Mouse (Mus musculus) MEL (cell line): ENCODE measurements around the gene Hipk4. TPM values are rescaled to one million over a fixed set of nuclear protein-coding genes. Genes with fewer than 3 reads are reported as not detected.

ENCODE experiments used
- DNase-seq: peaks from one replicate; pipeline ENCODE4 v3.0.0; 2011; ENCODE audit warnings: low read depth, low spot score
- H3K27ac ChIP-seq: 2 replicates; pipeline ENCODE4 v1.5.1; 2012; ENCODE audit warnings: low read depth, mild to moderate bottlenecking, control low read depth, low read length, moderate library complexity; ENCODE audit not compliant: control insufficient read depth
- H3K27me3 ChIP-seq, 2 experiments: fragments of 150-350 bp in 1 of 2; sonication (generic) in 1 of 2; 2 replicates each; pipeline ENCODE4 v1.6.1; 2012; ENCODE audit warnings: low read length in 2 of 2, mild to moderate bottlenecking in 2 of 2, improper control_type of control experiment in 1 of 2, moderate library complexity in 1 of 2; ENCODE audit not compliant: insufficient read depth in 2 of 2, control insufficient read depth in 1 of 2
- H3K36me3 ChIP-seq, 2 experiments: 2 replicates each; pipeline ENCODE4 v1.6.1; 2012 to 2014; ENCODE audit warnings: low read length in 2 of 2, improper control_type of control experiment in 1 of 2, inconsistent platforms in 1 of 2, mild to moderate bottlenecking in 1 of 2; ENCODE audit not compliant: insufficient read depth in 2 of 2, control insufficient read depth in 1 of 2
- H3K4me1 ChIP-seq, 2 experiments: fragments of 150-350 bp in 1 of 2; sonication (generic) in 1 of 2; 2 replicates each; pipeline ENCODE4 v1.6.1; 2012; ENCODE audit warnings: low read length in 2 of 2, improper control_type of control experiment in 1 of 2, mild to moderate bottlenecking in 1 of 2; ENCODE audit not compliant: insufficient read depth in 2 of 2, control insufficient read depth in 1 of 2
- H3K4me3 ChIP-seq, 2 experiments: fragments of 150-350 bp in 1 of 2; sonication (generic) in 1 of 2; 2 replicates each; pipeline ENCODE4 v1.5.1; 2012; ENCODE audit warnings: low read depth in 2 of 2, low read length in 2 of 2, mild to moderate bottlenecking in 2 of 2, moderate library complexity in 2 of 2, control low read depth in 1 of 2, improper control_type of control experiment in 1 of 2; ENCODE audit not compliant: control insufficient read depth in 1 of 2, insufficient read depth in 1 of 2
- H3K79me2 ChIP-seq: 2 replicates; pipeline ENCODE4 v1.6.1; 2012; ENCODE audit warnings: mild to moderate bottlenecking, low read length, moderate library complexity; ENCODE audit not compliant: control insufficient read depth, poor library complexity, insufficient read depth
- H3K9ac ChIP-seq: 2 replicates; pipeline ENCODE4 v1.6.1; 2012; ENCODE audit warnings: low read depth, mild to moderate bottlenecking, control low read depth, low read length, moderate library complexity; ENCODE audit not compliant: control insufficient read depth, poor library complexity, severe bottlenecking
- H3K9me3 ChIP-seq: fragments of 150-350 bp; sonication (generic); replicated peaks from 2 replicates; pipeline ENCODE4 v1.6.1; 2012; ENCODE audit warnings: mild to moderate bottlenecking, low read length, improper control_type of control experiment, moderate library complexity; ENCODE audit not compliant: insufficient read depth
- CHD2 ChIP-seq: IDR thresholded peaks from 2 replicates; pipeline ENCODE4 v1.6.1; 2011; ENCODE audit warnings: low read length, improper control_type of control experiment
- CTCF ChIP-seq, 3 experiments: IDR thresholded peaks in 2 of 3; conservative IDR thresholded peaks in 1 of 3; 2 replicates each; pipeline ENCODE4 v1.5.1; 2011 to 2012; ENCODE audit warnings: low read length in 3 of 3, low read depth in 2 of 3, mild to moderate bottlenecking in 2 of 3, improper control_type of control experiment in 1 of 3, inconsistent platforms in 1 of 3, mixed read lengths in 1 of 3, moderate library complexity in 1 of 3; ENCODE audit not compliant: control insufficient read depth in 1 of 3, insufficient read depth in 1 of 3, poor library complexity in 1 of 3, severe bottlenecking in 1 of 3
- E2F4 ChIP-seq: IDR thresholded peaks from 2 replicates; pipeline ENCODE4 v1.6.1; 2011; ENCODE audit warnings: low read depth, low read length, improper control_type of control experiment, borderline replicate concordance
- ELF1 ChIP-seq: IDR thresholded peaks from 2 replicates; pipeline ENCODE4 v1.6.1; 2014; ENCODE audit warnings: low read depth, mild to moderate bottlenecking, inconsistent platforms, low read length, improper control_type of control experiment, moderate library complexity
- EP300 ChIP-seq, 2 experiments: IDR thresholded peaks; 2 replicates each; pipeline ENCODE4 v1.6.1; 2011; ENCODE audit warnings: improper control_type of control experiment in 2 of 2, low read length in 2 of 2, low read depth in 1 of 2, mild to moderate bottlenecking in 1 of 2
- ETS1 ChIP-seq: IDR thresholded peaks from 2 replicates; pipeline ENCODE4 v1.6.1; 2012; ENCODE audit warnings: low read depth, mild to moderate bottlenecking, inconsistent platforms, low read length, improper control_type of control experiment, moderate library complexity
- GATA1 ChIP-seq: IDR thresholded peaks from 2 replicates; pipeline ENCODE4 v1.6.1; 2011; ENCODE audit warnings: low read depth, low read length, improper control_type of control experiment
- MAFK ChIP-seq: IDR thresholded peaks from 2 replicates; pipeline ENCODE4 v1.6.1; 2011; ENCODE audit warnings: low read depth, mild to moderate bottlenecking, low read length, improper control_type of control experiment, borderline replicate concordance
- MAX ChIP-seq: IDR thresholded peaks from 2 replicates; pipeline ENCODE4 v1.6.1; 2011; ENCODE audit warnings: low read length, improper control_type of control experiment
- MAZ ChIP-seq: IDR thresholded peaks from 2 replicates; pipeline ENCODE4 v1.6.1; 2012; ENCODE audit warnings: low read depth, mild to moderate bottlenecking, inconsistent platforms, low read length, improper control_type of control experiment
- MXI1 ChIP-seq: IDR thresholded peaks from 2 replicates; pipeline ENCODE4 v1.6.1; 2011; ENCODE audit warnings: mild to moderate bottlenecking, low read depth, low read length, improper control_type of control experiment
- NELFE ChIP-seq: IDR thresholded peaks from 2 replicates; pipeline ENCODE4 v1.6.1; 2011; ENCODE audit warnings: low read depth, low read length, improper control_type of control experiment
- POLR2A ChIP-seq, 2 experiments: IDR thresholded peaks; 2 replicates each; pipeline ENCODE4 v1.6.1; 2011 to 2012; ENCODE audit warnings: low read length in 2 of 2, mild to moderate bottlenecking in 2 of 2, control low read depth in 1 of 2, improper control_type of control experiment in 1 of 2, low read depth in 1 of 2, moderate library complexity in 1 of 2; ENCODE audit not compliant: control insufficient read depth in 1 of 2, insufficient read depth in 1 of 2, poor library complexity in 1 of 2
- RAD21 ChIP-seq: IDR thresholded peaks from 2 replicates; pipeline ENCODE4 v1.6.1; 2011; ENCODE audit warnings: mild to moderate bottlenecking, low read depth, low read length, improper control_type of control experiment
- RCOR1 ChIP-seq: IDR thresholded peaks from 2 replicates; pipeline ENCODE4 v1.6.1; 2012; ENCODE audit warnings: low read depth, mild to moderate bottlenecking, inconsistent platforms, low read length, improper control_type of control experiment
- SIN3A ChIP-seq: IDR thresholded peaks from 2 replicates; pipeline ENCODE4 v1.6.1; 2012; ENCODE audit warnings: low read length, improper control_type of control experiment, inconsistent platforms
- SMC3 ChIP-seq: IDR thresholded peaks from 2 replicates; pipeline ENCODE4 v1.6.1; 2011; ENCODE audit warnings: low read depth, low read length, improper control_type of control experiment
- TBP ChIP-seq: IDR thresholded peaks from 2 replicates; pipeline ENCODE4 v1.8.0; 2011; ENCODE audit warnings: low read depth, low read length, improper control_type of control experiment
- UBTF ChIP-seq: IDR thresholded peaks from 2 replicates; pipeline ENCODE4 v1.6.1; 2012; ENCODE audit warnings: low read depth, mild to moderate bottlenecking, inconsistent platforms, low read length, improper control_type of control experiment, moderate library complexity, borderline replicate concordance; ENCODE audit not compliant: insufficient read depth
- ZC3H11A ChIP-seq: IDR thresholded peaks from 2 replicates; pipeline ENCODE4 v1.6.1; 2012; ENCODE audit warnings: low read depth, mild to moderate bottlenecking, inconsistent platforms, low read length, improper control_type of control experiment
- polyA plus RNA-seq, 2 experiments: library from polyadenylated mRNA; stranded (reverse) in 1 of 2; unstranded in 1 of 2; fragments of >175 nt in 1 of 2; fragments of >200 nt in 1 of 2; gene quantifications; 2 replicates each; pipeline versions ENCODE4 v1.2.1 to v1.2.4; 2012; ENCODE audit warnings: low replicate concordance in 2 of 2, low read depth in 1 of 2; ENCODE audit not compliant: insufficient read length in 2 of 2, insufficient read depth in 1 of 2, missing spikeins in 1 of 2
- total RNA-seq: library from RNA; depleted of rRNA; stranded (reverse); fragments of 300-350 nt; gene quantifications from 2 replicates; pipeline ENCODE4 v1.2.3, GENCODE M21; 2012

Hipk4 gene
- total and polyA plus RNA-seq, 3 experiments = 0.26 TPM; not detected in 2

GRCm38 (mm10) chr7:27507711-27508647 lies 15.1 kb upstream of the Hipk4 start:
- TF ChIP-seq MAZ (peak; percentile 24; the same call in 1 of the 2 replicates), POLR2A (IDR thresholded peaks at IDR 0.05; ENCODE audit: control insufficient read depth in 1 of 2, insufficient read depth in 1 of 2, low read depth in 1 of 2, low read length in 2 of 2, poor library complexity in 1 of 2) (peak; percentile 72 to 77), NELFE (peak; percentile 53), TBP (peak; percentile 66), MXI1 (peak; percentile 17), MAFK (no peak), ELF1 (0 out of 2 replicates have a peak, but pooled peaks have one; percentile 25), GATA1 (no peak), E2F4 (no peak), RCOR1 (no peak), MAX (no peak), UBTF (no peak), CHD2 (no peak), SIN3A (0 out of 2 replicates have a peak, but pooled peaks have one; percentile 22)
- TF ChIP-seq, all 39 proteins: peak for 7
- H3K36me3 ChIP-seq = peaks cover 0 to 9% of the 10 kb centered on the region in 2 experiments; a peak in 2 of 4 replicates
- peak; percentile 97 for DNase-seq

DNA sequence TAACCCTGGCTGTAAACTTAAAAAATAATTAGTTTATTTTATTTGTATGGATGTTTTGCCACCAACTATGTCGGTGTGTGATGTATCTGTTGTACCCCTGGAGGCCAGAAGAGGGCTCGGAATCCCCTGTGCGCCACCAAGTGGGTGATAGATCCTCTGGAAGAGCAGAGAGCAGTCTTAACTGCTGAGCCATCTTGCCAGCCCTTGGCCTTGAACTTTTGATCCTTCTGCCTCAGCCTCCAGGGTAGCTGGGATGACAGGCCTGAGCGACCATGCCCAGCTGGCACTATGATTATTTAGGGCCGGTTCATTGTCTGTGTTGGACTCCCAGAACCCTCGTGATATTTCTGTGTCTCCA lies 14.4 kb upstream of the Hipk4 start:
- no peaks in the 10 kb centered on the region; the same call in 1 of the 2 replicates for H3K79me2 ChIP-seq
- peak overlapping the region; percentile 55 to 61 for H3K4me3 ChIP-seq
- H3K27me3 ChIP-seq = no peaks in the 10 kb centered on the region
- H3K9ac ChIP-seq = peak overlapping the region; percentile 55
- peaks cover 0 to 9% of the 10 kb centered on the region in 2 experiments; a peak in 2 of 4 replicates for H3K36me3 ChIP-seq
- no peaks in the 10 kb centered on the region for H3K9me3 ChIP-seq
- 0 out of 4 replicates have a peak, but pooled peaks of 1 of the 2 experiments have one; percentile 1 for TF ChIP-seq EP300 (IDR thresholded peaks at IDR 0.05; ENCODE audit: low read depth in 1 of 2, low read length in 2 of 2)
- peak; percentile 12; the same call in 1 of the 2 replicates for TF ChIP-seq ETS1
- no peak for TF ChIP-seq TBP
- TF ChIP-seq CTCF (IDR thresholded peaks at IDR 0.05 in 2 of 3, conservative IDR thresholded peaks at IDR 0.05 in 1 of 3; ENCODE audit: control insufficient read depth in 1 of 3, insufficient read depth in 1 of 3, low read depth in 2 of 3, low read length in 3 of 3, poor library complexity in 1 of 3, severe bottlenecking in 1 of 3) = peak; percentile 58 to 96 (median 77)
- TF ChIP-seq RAD21 = peak; percentile 47
- TF ChIP-seq MXI1 = peak; percentile 26; the same call in 1 of the 2 replicates
- TF ChIP-seq SMC3 = peak; percentile 83
- TF ChIP-seq MAZ = 0 out of 2 replicates have a peak, but pooled peaks have one; percentile 25
- TF ChIP-seq ELF1 = no peak
- peak; percentile 50 for TF ChIP-seq ZC3H11A
- peak; percentile 66 for TF ChIP-seq SIN3A
- TF ChIP-seq, all 39 proteins: peak for 9
- DNase-seq = peak; percentile 89
- Histone ChIP-seq H3K27ac (peak overlapping the region; percentile 63), H3K4me1 (peaks cover 3 to 6% of the 10 kb centered on the region in 2 experiments; a peak in 3 of 4 replicates)

More at GRCm38 (mm10) chr7:27507711-27508647, 15.1 kb upstream of the Hipk4 start:
- H3K9ac ChIP-seq = peak overlapping the region; percentile 92
- no peaks in the 10 kb centered on the region for H3K9me3 ChIP-seq
- no peaks in the 10 kb centered on the region for H3K27me3 ChIP-seq
- peak overlapping the region; percentile 99 for H3K27ac ChIP-seq
- no peaks in the 10 kb centered on the region; the same call in 1 of the 2 replicates for H3K79me2 ChIP-seq
- peak overlapping the region; percentile 84 to 87 for H3K4me3 ChIP-seq
- H3K4me1 ChIP-seq = peaks cover 3 to 6% of the 10 kb centered on the region in 2 experiments; a peak in 3 of 4 replicates
